Comparison of ENCODE assay signal across 12 mouse cellular contexts in genomic region chr7:130586521-130587072, GRCm38 (mm10). TPM values are rescaled to one million over a fixed set of nuclear protein-coding genes. Genes with fewer than 3 reads are reported as not detected.
"Had no signal": no experiment of that assay in that cellular context is flagged by ENCODE, and none has a peak within 500 bp of the region (broad histone marks: within the 10 kb centered on the region; RNA-seq: fewer than 3 reads in every experiment).

No protein-coding gene starts in this region.

- H3K9ac ChIP-seq: limb, embryonic 15.5 days; liver, embryonic 15.5 days; neural tube, embryonic 12.5 days had no signal

- H3K4me2 ChIP-seq: limb, embryonic 15.5 days; liver, embryonic 15.5 days; neural tube, embryonic 12.5 days had no signal

- H3K4me3 ChIP-seq: limb, embryonic 15.5 days; liver, embryonic 15.5 days; neural tube, embryonic 12.5 days had no signal

- DNase-seq: kidney, adult 8-10 months; kidney, postnatal 25 days; layer of hippocampus, postnatal 36 days; midbrain, embryonic 14.5 days; spleen, adult 18-20 months; thymus, adult 18-20 months; thymus, postnatal 14 days had no signal

- H3K4me1 ChIP-seq: limb, embryonic 15.5 days; neural tube, embryonic 12.5 days had no signal

- H3K27ac ChIP-seq: limb, embryonic 15.5 days; liver, embryonic 15.5 days; neural tube, embryonic 12.5 days had no signal

- H3K27me3 ChIP-seq: limb, embryonic 15.5 days; liver, embryonic 15.5 days; neural tube, embryonic 12.5 days had no signal

- ATAC-seq: intestine, embryonic 16.5 days had no signal

- H3K36me3 ChIP-seq: limb, embryonic 15.5 days; liver, embryonic 15.5 days; neural tube, embryonic 12.5 days had no signal

- H3K9me3 ChIP-seq: limb, embryonic 15.5 days; liver, embryonic 15.5 days; neural tube, embryonic 12.5 days had no signal

RNA-seq across cellular contexts. Expression of gene Tacc2, which starts 9.4 kb away (rescaled TPM):
- total RNA-seq: monocyte, adult 5-6 weeks had no signal
